ENCODE assay signal across 7 mouse cellular contexts in genomic region chr7:5014251-5015117, GRCm38 (mm10). TPM values are rescaled to one million over a fixed set of nuclear protein-coding genes. Genes with fewer than 3 reads are reported as not detected.
A peak's percentile ranks its signal among the peaks of the same experiment; 100 is the strongest.
DNase-seq lines count a peak whose midpoint lies in the region; ATAC-seq lines count a peak whose summit lies in the region.

Zfp524 (plus strand) TSS chr7:5014415.
Fiz1 (minus strand) TSS chr7:5014697.

- no peaks in the 10 kb centered on the region for H3K27me3 ChIP-seq in intestine, embryonic 16.5 days (replicated peaks; ENCODE audit: control insufficient read depth, insufficient read depth, low read length)
- H3K27me3 ChIP-seq in midbrain, embryonic 11.5 days (ENCODE audit: control insufficient read depth, insufficient read depth, low read length): no peaks in the 10 kb centered on the region

- peaks cover 33% of the 10 kb centered on the region for H3K36me3 ChIP-seq in intestine, embryonic 16.5 days (ENCODE audit: control insufficient read depth, insufficient read depth, low read length)
- peaks cover 21% of the 10 kb centered on the region for H3K36me3 ChIP-seq in midbrain, embryonic 11.5 days (ENCODE audit: control insufficient read depth, insufficient read depth, low read length)

- intact Hi-C loops in left cerebral cortex, postnatal 36 days (cut with DNase I): loop anchor here (1.0 kb wide), 1 partner anchor 18 kb away; the partner anchor contains the start of gene Zfp579

- peaks cover 2% of the 10 kb centered on the region; the same call in 1 of the 2 replicates for H3K9me3 ChIP-seq in intestine, embryonic 16.5 days (ENCODE audit: control insufficient read depth, low read length)
- no peaks in the 10 kb centered on the region for H3K9me3 ChIP-seq in midbrain, embryonic 11.5 days (ENCODE audit: control insufficient read depth, low read length)

- H3K4me3 ChIP-seq in intestine, embryonic 16.5 days (ENCODE audit: low read length): peak within 1 kb of the TSS; percentile 76
- H3K4me3 ChIP-seq in midbrain, embryonic 11.5 days (ENCODE audit: low read depth, low read length): peak within 1 kb of the TSS; percentile 65

- peak; percentile 82 for ATAC-seq in intestine, embryonic 16.5 days
- peak; percentile 81 for ATAC-seq in midbrain, embryonic 11.5 days (ENCODE audit: low FRiP score)

- under 1% methylated on average over 42 of the region's 42 CpGs for WGBS in intestine, embryonic 16.5 days
- WGBS in midbrain, embryonic 11.5 days: under 1% methylated on average over 42 of the region's 42 CpGs

- H3K4me1 ChIP-seq in intestine, embryonic 16.5 days (ENCODE audit: control insufficient read depth, insufficient read depth, low read length): peaks cover 9% of the 10 kb centered on the region
- H3K4me1 ChIP-seq in midbrain, embryonic 11.5 days (ENCODE audit: control insufficient read depth, insufficient read depth, low read length): no peaks in the 10 kb centered on the region

- peak within 1 kb of the TSS; percentile 99 for H3K27ac ChIP-seq in intestine, embryonic 16.5 days (ENCODE audit: low read length)
- peak within 1 kb of the TSS; percentile 96 for H3K27ac ChIP-seq in midbrain, embryonic 11.5 days (ENCODE audit: low read depth, low read length)

- H3K9ac ChIP-seq in intestine, embryonic 16.5 days (ENCODE audit: low read depth, low read length): peak within 1 kb of the TSS; percentile 90
- peak within 1 kb of the TSS; percentile 89 for H3K9ac ChIP-seq in midbrain, embryonic 11.5 days (ENCODE audit: low read length)

- peak; percentile 92 for DNase-seq in adrenal gland, adult 8-10 months
- peak; percentile 98 for DNase-seq in embryo, embryonic 9.5 days (ENCODE audit: extremely low spot score)
- peak; percentile 95 to 96 for DNase-seq in gastrocnemius, postnatal 4 days (ENCODE audit: low spot score in 2 of 2)
- peak; percentile 94 to 97 for DNase-seq in left cerebral cortex, postnatal 36 days (ENCODE audit: low spot score in 2 of 2)
- DNase-seq in midbrain, embryonic 11.5 days (ENCODE audit: low spot score, missing footprints): peak; percentile 100
- DNase-seq in skeletal muscle tissue, adult 2 months (ENCODE audit: low read depth, low spot score): peak; percentile 95

- peak within 1 kb of the TSS; percentile 68 for H3K4me2 ChIP-seq in intestine, embryonic 16.5 days (ENCODE audit: low read depth, low read length)
- H3K4me2 ChIP-seq in midbrain, embryonic 11.5 days: peak within 1 kb of the TSS; percentile 54

RNA-seq across cellular contexts. Expression of gene Zfp524, which starts in this region (rescaled TPM):
- 10 to 100 TPM; 10.0 to 15.2 (median 12.0) TPM for total RNA-seq in adrenal gland, adult 8-10 months (2022)
- 1 to 10 TPM; 9.0 to 9.6 TPM for total RNA-seq in gastrocnemius, postnatal 4 days (2021)
- 24.3 and 27.3 TPM in 2 replicates for polyA plus RNA-seq in intestine, embryonic 16.5 days (2015; fragmentation: Nextera tagmentation; extraction: Ambion mirVana)
- 1 to 10 TPM; 6.7 to 7.0 TPM for total RNA-seq in left cerebral cortex, postnatal 36 days (2021)
- 7.6 and 9.2 TPM in 2 replicates for polyA plus RNA-seq in midbrain, embryonic 11.5 days (2014; fragmentation: Nextera tagmentation; extraction: Ambion mirVana)

RNA-seq across cellular contexts. Expression of gene Fiz1, which starts in this region (rescaled TPM):
- 10 to 100 TPM; 18.9 to 25.7 (median 23.3) TPM for total RNA-seq in adrenal gland, adult 8-10 months (2022)
- 10 to 100 TPM; 25.5 to 28.9 TPM for total RNA-seq in gastrocnemius, postnatal 4 days (2021)
- 25.4 and 27.1 TPM in 2 replicates for polyA plus RNA-seq in intestine, embryonic 16.5 days (2015; fragmentation: Nextera tagmentation; extraction: Ambion mirVana)
- 10 to 100 TPM; 22.2 to 32.9 TPM for total RNA-seq in left cerebral cortex, postnatal 36 days (2021)
- 42.4 and 49.4 TPM in 2 replicates for polyA plus RNA-seq in midbrain, embryonic 11.5 days (2014; fragmentation: Nextera tagmentation; extraction: Ambion mirVana)

Comparison
In these comparisons a context has a peak if more than half of its experiments do, and no peak if none do; other contexts are left out.
1. Peak in every context shown above with its lines: DNase-seq, ATAC-seq, H3K4me3 ChIP-seq and H3K27ac ChIP-seq.